Mouse (Mus musculus): ENCODE data around the gene Serpina3f. TPM values are rescaled to one million over a fixed set of nuclear protein-coding genes. Genes with fewer than 3 reads are reported as not detected.
A peak's percentile ranks its signal among the peaks of the same experiment; 100 is the strongest.
"Not testable (repeated sequence)": the region's sequence is repeated elsewhere in the genome, so short reads cannot be mapped to it uniquely, and the experiment has no call there.

Serpina3f gene
- polyA plus RNA-seq, 1 experiment from 2014 or later: 0.10 TPM

- CTCF ChIA-PET: no interaction called here
- peak; percentile 28 for DNase-seq (ENCODE audit: low read depth, low spot score)
- POLR2A ChIA-PET: no interaction called here
- in situ Hi-C loops (cut with MboI; ENCODE audit: low pct_unique_long_range_greater_than_20kb): no loop called here
- TF ChIP-seq CTCF (IDR thresholded peaks at IDR 0.05): no peak
- no peaks in the 10 kb centered on the region for H3K27me3 ChIP-seq
- peak; percentile 51 for ATAC-seq
Observed at GRCm38 (mm10) chr12:104213689-104214444, 477 bp upstream of the Serpina3f start.

GRCm38 (mm10) chr12:104215249-104215648 is 905 bp downstream of the Serpina3f start:
- H3K27me3 ChIP-seq: no peaks in the 10 kb centered on the region
- TF ChIP-seq CTCF (IDR thresholded peaks at IDR 0.05): no peak
- no peak for DNase-seq (ENCODE audit: low read depth, low spot score)
- ATAC-seq: no peak
- ChIA-PET POLR2A (no interaction called here), CTCF (no interaction called here)
- in situ Hi-C loops (cut with MboI; ENCODE audit: low pct_unique_long_range_greater_than_20kb): no loop called here

- CTCF ChIA-PET: no interaction called here
Observed at GRCm38 (mm10) chr12:104221616-104222015, 7.3 kb downstream of the Serpina3f start.

GRCm38 (mm10) chr12:104223690-104224089 is 9.3 kb downstream of the Serpina3f start:
- ATAC-seq (no peak), DNase-seq (ENCODE audit: low read depth, low spot score) (no peak)
- ChIA-PET CTCF (no interaction called here), POLR2A (no interaction called here)
- TF ChIP-seq CTCF (IDR thresholded peaks at IDR 0.05): no peak
- in situ Hi-C loops (cut with MboI; ENCODE audit: low pct_unique_long_range_greater_than_20kb): no loop called here
- H3K27me3 ChIP-seq: no peaks in the 10 kb centered on the region

More at GRCm38 (mm10) chr12:104221616-104222015, 7.3 kb downstream of the Serpina3f start:
- POLR2A ChIA-PET: no interaction called here
- no peaks in the 10 kb centered on the region for H3K27me3 ChIP-seq
- ATAC-seq (no peak), DNase-seq (ENCODE audit: low read depth, low spot score) (no peak)
- TF ChIP-seq CTCF (IDR thresholded peaks at IDR 0.05): no peak
- in situ Hi-C loops (cut with MboI; ENCODE audit: low pct_unique_long_range_greater_than_20kb): no loop called here

GRCm38 (mm10) chr12:104224598-104225300 is 10.4 kb downstream of the Serpina3f start:
- CTCF ChIA-PET: no interaction called here
- no peaks in the 10 kb centered on the region for H3K27me3 ChIP-seq
- no peak for TF ChIP-seq CTCF (IDR thresholded peaks at IDR 0.05)
- POLR2A ChIA-PET: no interaction called here
- no peak for ATAC-seq
- DNase-seq (ENCODE audit: low read depth, low spot score): no peak
- in situ Hi-C loops (cut with MboI; ENCODE audit: low pct_unique_long_range_greater_than_20kb): no loop called here

- no peak for ATAC-seq
- CTCF ChIA-PET: no interaction called here
Observed at GRCm38 (mm10) chr12:104230762-104231161, 16.4 kb downstream of the Serpina3f start.

GRCm38 (mm10) chr12:104235915-104236314 is 21.6 kb downstream of the Serpina3f start, which contains the start of gene Serpina3g:
Gene Serpina3g (plus strand): TSS chr12:104236245.
- no peak for TF ChIP-seq CTCF (IDR thresholded peaks at IDR 0.05)
- no peak for DNase-seq (ENCODE audit: low read depth, low spot score)
- in situ Hi-C loops (cut with MboI; ENCODE audit: low pct_unique_long_range_greater_than_20kb): no loop called here
- ATAC-seq: no peak
- H3K27me3 ChIP-seq: no peaks in the 10 kb centered on the region
- ChIA-PET POLR2A (no interaction called here), CTCF (no interaction called here)

More at GRCm38 (mm10) chr12:104230762-104231161, 16.4 kb downstream of the Serpina3f start:
- no peaks in the 10 kb centered on the region for H3K27me3 ChIP-seq
- POLR2A ChIA-PET: no interaction called here
- in situ Hi-C loops (cut with MboI; ENCODE audit: low pct_unique_long_range_greater_than_20kb): no loop called here
- no peak for TF ChIP-seq CTCF (IDR thresholded peaks at IDR 0.05)
- no peak for DNase-seq (ENCODE audit: low read depth, low spot score)

GRCm38 (mm10) chr12:104238048-104238447 is 23.7 kb downstream of the Serpina3f start:
- DNase-seq (ENCODE audit: low read depth, low spot score); CTCF ChIA-PET; POLR2A ChIA-PET; ATAC-seq; in situ Hi-C loops (cut with MboI; ENCODE audit: low pct_unique_long_range_greater_than_20kb); H3K27me3 ChIP-seq: not testable (repeated sequence)

- POLR2A ChIA-PET: no interaction called here
- CTCF ChIA-PET: interaction anchor here (2.0 kb wide), 1 partner anchor 10 kb away, joined by 6 read pairs; no protein-coding TSS in a partner anchor
- ATAC-seq: peak; percentile 73
- peak; percentile 25 for DNase-seq (ENCODE audit: low read depth, low spot score)
- TF ChIP-seq CTCF (IDR thresholded peaks at IDR 0.05): no peak
- H3K27me3 ChIP-seq: no peaks in the 10 kb centered on the region
- in situ Hi-C loops (cut with MboI; ENCODE audit: low pct_unique_long_range_greater_than_20kb): loop anchor here (10.0 kb wide), 1 partner anchor 171 kb away; no protein-coding TSS in a partner anchor
Observed at GRCm38 (mm10) chr12:104243307-104243706, 29.0 kb downstream of the Serpina3f start.

GRCm38 (mm10) chr12:104245092-104245491 is 30.7 kb downstream of the Serpina3f start:
- ChIA-PET POLR2A (no interaction called here), CTCF (interaction anchor here (1.2 kb wide), 1 partner anchor 173 kb away, joined by 3 read pairs; no protein-coding TSS in a partner anchor)
- in situ Hi-C loops (cut with MboI; ENCODE audit: low pct_unique_long_range_greater_than_20kb): loop anchor here (10.0 kb wide), 1 partner anchor 170 kb away; no protein-coding TSS in a partner anchor
- DNase-seq (ENCODE audit: low read depth, low spot score) (no peak), ATAC-seq (no peak)
- TF ChIP-seq CTCF (IDR thresholded peaks at IDR 0.05): peak; percentile 45
- H3K27me3 ChIP-seq: no peaks in the 10 kb centered on the region

GRCm38 (mm10) chr12:104245595-104245994 is 31.3 kb downstream of the Serpina3f start:
- TF ChIP-seq CTCF (IDR thresholded peaks at IDR 0.05): no peak
- POLR2A ChIA-PET: no interaction called here
- CTCF ChIA-PET: interaction anchor here (1.2 kb wide), 1 partner anchor 173 kb away, joined by 3 read pairs; no protein-coding TSS in a partner anchor
- DNase-seq (ENCODE audit: low read depth, low spot score): no peak
- no peaks in the 10 kb centered on the region for H3K27me3 ChIP-seq
- in situ Hi-C loops (cut with MboI; ENCODE audit: low pct_unique_long_range_greater_than_20kb): loop anchor here (10.0 kb wide), 1 partner anchor 169 kb away; no protein-coding TSS in a partner anchor
- no peak for ATAC-seq
